Mouse (Mus musculus): ENCODE results near the gene Btrc. TPM values are rescaled to one million over a fixed set of nuclear protein-coding genes. Genes with fewer than 3 reads are reported as not detected.

Btrc gene
- polyA plus RNA-seq, 1 experiment from 2014 or later: 46.1 TPM

DNA sequence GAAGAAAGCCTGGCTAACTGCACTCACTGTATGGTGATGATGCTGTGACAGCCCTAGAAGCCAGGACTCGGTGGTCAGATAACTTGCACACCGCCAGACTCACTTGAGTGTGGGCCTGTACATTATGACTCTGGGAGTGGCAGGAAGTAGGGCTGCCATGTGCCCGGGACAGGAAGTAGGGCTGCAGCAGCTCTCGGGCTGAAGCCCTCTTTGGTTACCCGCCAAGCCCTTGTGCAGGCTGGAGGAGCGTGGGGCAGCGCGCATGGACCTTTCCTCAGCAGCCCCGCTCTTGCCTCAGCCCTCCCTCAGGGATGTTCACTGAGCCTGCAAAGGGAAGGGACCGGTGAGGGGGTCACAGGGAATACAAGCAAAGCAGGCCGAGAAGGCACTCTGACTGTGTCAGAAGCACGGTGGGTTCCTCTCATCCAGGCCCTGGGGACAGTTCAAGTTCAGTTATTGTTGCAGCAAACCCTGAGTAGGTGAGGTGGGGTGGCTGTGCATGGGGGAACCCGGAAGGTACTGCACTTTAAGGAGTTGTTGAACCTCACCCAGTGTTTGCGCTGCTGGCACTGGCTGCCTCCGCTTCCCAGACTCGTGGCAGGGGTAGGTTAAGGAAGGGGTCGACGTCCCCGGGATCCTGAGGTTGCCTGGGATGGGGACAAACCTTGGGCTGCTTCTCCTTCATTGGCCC lies 211.6 kb downstream of the Btrc start:
- Histone ChIP-seq H3K4me1 (replicated peaks) (peaks cover 49% of the 10 kb centered on the region), H3K27me3 (no peaks in the 10 kb centered on the region; the same call in 1 of the 2 replicates), H3K4me2 (peak overlapping the region; percentile 25), H3K36me3 (replicated peaks) (peaks cover 25% of the 10 kb centered on the region), H3K27ac (replicated peaks) (peak overlapping the region; percentile 33; the same call in 1 of the 2 replicates), H3K4me3 (replicated peaks) (no peak overlapping the region), H3K9ac (no peak overlapping the region), H3K9me3 (replicated peaks) (no peaks in the 10 kb centered on the region)
- no peak for ATAC-seq (ENCODE audit: insufficient read depth)
- WGBS (ENCODE audit: insufficient replicate concordance): 19% methylated on average over 19 of the region's 19 CpGs

DNA sequence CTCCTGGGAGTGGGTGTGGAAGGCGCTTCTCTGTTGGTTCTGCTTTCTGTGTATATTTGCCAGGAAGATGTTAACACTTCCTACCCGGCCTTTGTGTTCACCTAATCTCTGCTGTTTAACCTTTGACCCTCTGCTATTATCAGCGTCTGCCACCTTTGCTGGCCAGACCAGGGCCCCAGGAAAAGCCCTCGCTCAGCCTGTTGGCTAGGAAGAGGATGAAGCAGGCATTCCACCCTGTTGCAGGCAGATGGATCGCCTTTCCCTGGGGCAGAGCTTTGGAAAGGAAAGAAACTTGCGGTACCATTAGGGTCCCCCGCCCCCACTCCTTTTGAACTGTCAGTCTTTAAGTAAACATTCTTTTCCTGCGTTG lies 212.1 kb downstream of the Btrc start:
- peaks cover 25% of the 10 kb centered on the region for H3K36me3 ChIP-seq (replicated peaks)
- H3K27ac ChIP-seq (replicated peaks): no peak overlapping the region
- H3K4me2 ChIP-seq: peak overlapping the region; percentile 25
- H3K27me3 ChIP-seq: no peaks in the 10 kb centered on the region; the same call in 1 of the 2 replicates
- no peaks in the 10 kb centered on the region for H3K9me3 ChIP-seq (replicated peaks)
- no peak overlapping the region for H3K9ac ChIP-seq
- peaks cover 49% of the 10 kb centered on the region for H3K4me1 ChIP-seq (replicated peaks)
- 14% methylated on average over 8 of the region's 8 CpGs for WGBS (ENCODE audit: insufficient replicate concordance)
- no peak overlapping the region for H3K4me3 ChIP-seq (replicated peaks)
- no peak for ATAC-seq (ENCODE audit: insufficient read depth)

DNA sequence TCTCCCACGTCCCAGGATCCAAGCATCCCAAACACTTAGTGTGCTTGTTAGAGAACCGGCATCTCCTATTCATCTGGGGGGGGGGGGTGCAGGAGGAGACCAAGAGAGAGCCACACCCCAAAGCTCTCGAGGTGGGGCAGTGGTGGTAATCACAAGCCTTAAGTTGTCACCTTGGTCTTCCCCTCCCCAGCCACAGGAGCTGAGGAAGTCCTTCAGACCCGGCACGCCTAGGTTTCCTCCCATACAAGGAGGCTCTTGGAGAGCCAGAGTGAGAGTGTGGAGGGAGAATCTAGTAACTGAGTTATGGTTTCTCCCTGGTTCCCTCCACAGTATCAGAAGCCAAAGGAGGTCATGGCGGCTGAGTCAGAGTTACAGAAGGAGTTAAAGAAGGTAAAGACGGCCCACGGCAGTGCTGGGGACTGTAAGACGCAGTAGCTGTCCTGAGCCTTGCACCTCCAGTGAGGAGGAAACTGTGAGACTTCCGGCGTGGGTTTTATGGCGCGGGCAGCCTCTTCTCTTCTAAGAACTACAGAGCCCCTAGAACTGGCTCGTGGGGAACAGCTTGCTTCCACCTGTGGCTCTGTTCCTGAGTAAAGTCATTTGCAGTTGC lies 213.7 kb downstream of the Btrc start:
- ATAC-seq (ENCODE audit: insufficient read depth): no peak
- Histone ChIP-seq H3K27me3 (no peaks in the 10 kb centered on the region; the same call in 1 of the 2 replicates), H3K4me1 (replicated peaks) (peaks cover 49% of the 10 kb centered on the region), H3K36me3 (replicated peaks) (peaks cover 22% of the 10 kb centered on the region), H3K27ac (replicated peaks) (no peak overlapping the region), H3K9ac (no peak overlapping the region), H3K4me2 (no peak overlapping the region), H3K4me3 (replicated peaks) (no peak overlapping the region), H3K9me3 (replicated peaks) (no peaks in the 10 kb centered on the region)
- WGBS (ENCODE audit: insufficient replicate concordance): 43% methylated on average over 14 of the region's 14 CpGs

DNA sequence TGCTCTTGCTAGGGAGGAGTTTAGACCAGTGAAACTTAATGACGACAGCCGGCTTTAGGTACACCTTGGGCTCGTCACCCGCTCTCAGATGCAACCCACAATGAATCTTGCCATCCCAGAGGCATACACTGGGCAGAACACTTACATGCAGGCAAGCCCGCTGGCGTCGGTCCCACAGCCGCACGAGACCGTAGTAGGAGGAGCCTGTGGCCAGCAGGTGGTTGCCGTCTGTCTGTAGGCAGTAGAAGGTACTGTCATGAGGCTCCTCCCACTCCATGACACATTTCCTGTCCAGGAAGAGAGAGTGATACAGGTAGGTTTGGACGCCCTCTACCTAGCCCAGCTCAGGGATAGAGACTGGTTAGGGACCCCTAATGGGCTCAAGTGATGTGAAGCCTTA lies 215.4 kb downstream of the Btrc start:
- 82% methylated on average over 12 of the region's 12 CpGs for WGBS (ENCODE audit: insufficient replicate concordance)
- H3K4me2 ChIP-seq: no peak overlapping the region
- peaks cover 25% of the 10 kb centered on the region for H3K36me3 ChIP-seq (replicated peaks)
- no peak overlapping the region for H3K4me3 ChIP-seq (replicated peaks)
- peaks cover 35% of the 10 kb centered on the region for H3K4me1 ChIP-seq (replicated peaks)
- no peak for ATAC-seq (ENCODE audit: insufficient read depth)
- no peak overlapping the region for H3K27ac ChIP-seq (replicated peaks)
- no peak overlapping the region for H3K9ac ChIP-seq
- no peaks in the 10 kb centered on the region for H3K9me3 ChIP-seq (replicated peaks)
- no peaks in the 10 kb centered on the region; the same call in 1 of the 2 replicates for H3K27me3 ChIP-seq

DNA sequence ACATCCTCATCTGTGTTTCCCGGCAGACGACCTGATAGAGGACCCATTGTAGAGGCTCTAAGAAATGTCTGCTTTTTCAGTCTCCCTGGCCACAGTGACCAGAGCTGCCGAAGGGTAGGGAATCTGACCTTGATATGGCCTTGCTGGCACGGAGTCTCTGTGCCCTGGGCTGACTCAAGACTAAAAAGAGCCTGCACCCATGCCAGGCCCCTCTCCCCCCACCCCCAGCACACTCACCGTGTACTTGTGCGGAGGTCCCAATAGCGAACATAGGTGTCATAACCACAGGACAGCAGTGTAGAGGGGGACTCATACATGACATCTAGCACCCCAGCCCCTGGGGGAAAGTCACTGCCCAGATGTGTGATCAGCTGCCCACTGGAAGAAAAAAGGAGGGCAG lies 215.9 kb downstream of the Btrc start:
- no peak overlapping the region for H3K4me2 ChIP-seq
- peaks cover 25% of the 10 kb centered on the region for H3K36me3 ChIP-seq (replicated peaks)
- H3K9me3 ChIP-seq (replicated peaks): no peaks in the 10 kb centered on the region
- no peak overlapping the region for H3K9ac ChIP-seq
- WGBS (ENCODE audit: insufficient replicate concordance): 84% methylated on average over 7 of the region's 7 CpGs
- peaks cover 31% of the 10 kb centered on the region for H3K4me1 ChIP-seq (replicated peaks)
- no peak overlapping the region for H3K27ac ChIP-seq (replicated peaks)
- ATAC-seq (ENCODE audit: insufficient read depth): no peak
- H3K27me3 ChIP-seq: no peaks in the 10 kb centered on the region; the same call in 1 of the 2 replicates
- H3K4me3 ChIP-seq (replicated peaks): no peak overlapping the region

Other genes with a start within 250 kb of the Btrc start
- gene Tlx1, start 213.1 kb upstream of the Btrc start, polyA plus RNA-seq (2015; fragmentation: Nextera tagmentation; extraction: Ambion mirVana): not detected in 2 replicates
- gene Lbx1, start 127.9 kb upstream of the Btrc start, polyA plus RNA-seq (2015; fragmentation: Nextera tagmentation; extraction: Ambion mirVana): not detected in 2 replicates
- 5.0 and 5.4 TPM in 2 replicates for gene Poll, start 196.8 kb downstream of the Btrc start, polyA plus RNA-seq (2015; fragmentation: Nextera tagmentation; extraction: Ambion mirVana)
- gene Gm17018, start 196.9 kb downstream of the Btrc start, polyA plus RNA-seq (2015; fragmentation: Nextera tagmentation; extraction: Ambion mirVana): 12.1 and 12.8 TPM in 2 replicates